Mouse (Mus musculus): ENCODE measurements at regions not wholly inside any gene's neighbourhood (a gene's known extent, or its start where the extent isn't known, plus 50 kb on each side); places are given as distances from the start of the nearest gene placed in this dataset.
"Not testable (repeated sequence)": the region's sequence is repeated elsewhere in the genome, so short reads cannot be mapped to it uniquely, and the experiment has no call there.

DNA sequence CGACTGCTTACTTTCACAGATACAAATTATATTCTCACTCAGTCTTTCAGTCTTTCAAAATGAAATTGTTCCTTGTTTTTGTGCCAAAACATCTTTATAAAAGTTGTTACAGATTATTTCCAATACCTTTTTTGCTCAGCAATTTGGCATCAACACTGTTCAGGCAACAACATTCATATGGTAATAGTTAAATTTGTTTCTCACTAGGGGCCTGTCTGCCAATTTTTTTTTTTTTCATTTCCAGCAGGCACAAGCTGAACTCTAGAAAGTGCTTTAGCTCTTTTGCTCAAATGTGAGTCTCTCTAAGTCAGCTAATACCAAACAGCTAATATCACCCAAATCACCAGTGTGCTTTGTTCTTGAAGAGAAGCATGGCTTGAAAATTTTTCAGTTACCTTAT lies 199.4 kb downstream of the Antxr2 start:
- no peak for DNase-seq (ENCODE audit: low spot score in 2 of 2)

DNA sequence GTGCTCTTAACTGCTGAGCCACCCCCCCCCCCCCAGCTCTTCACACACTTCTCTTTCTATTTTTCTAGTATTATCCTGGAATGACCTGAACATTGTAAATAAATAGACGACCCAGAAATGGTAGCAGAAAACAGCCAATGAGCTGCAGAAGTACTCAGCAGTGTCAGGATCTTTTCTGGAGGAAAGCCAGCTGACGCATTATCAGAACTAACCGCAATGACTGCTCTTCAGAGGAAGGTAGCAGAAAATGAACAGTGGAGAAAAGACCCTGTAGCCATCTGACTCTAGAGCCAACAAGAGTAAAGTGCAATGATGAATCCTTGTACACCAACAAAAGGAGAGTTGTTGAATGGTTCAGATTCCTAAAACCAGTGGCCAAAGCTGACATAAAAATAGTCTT lies 213.4 kb downstream of the Antxr2 start:
- no peak for DNase-seq (ENCODE audit: low spot score in 2 of 2)

DNA sequence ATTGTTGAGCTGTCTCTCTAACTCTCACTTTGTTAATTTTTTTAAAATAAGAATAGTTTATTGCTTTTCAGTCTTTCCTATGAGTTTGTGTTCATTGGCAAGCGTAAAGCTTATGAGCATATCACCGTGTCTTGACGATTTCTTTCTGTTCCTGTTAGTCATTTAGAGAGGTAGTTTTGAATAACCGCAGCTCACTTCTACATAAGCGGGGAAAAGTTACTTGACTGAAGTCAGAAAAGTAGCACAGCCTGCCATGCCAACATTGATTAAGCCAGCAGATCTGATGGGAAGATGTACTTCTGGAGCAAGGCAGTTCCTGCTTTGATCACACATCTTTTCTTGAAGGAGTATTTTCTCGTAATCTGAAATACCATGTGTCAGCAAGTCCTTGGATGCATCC lies 215.5 kb downstream of the Antxr2 start:
- no peak for DNase-seq (ENCODE audit: low spot score in 2 of 2)

DNA sequence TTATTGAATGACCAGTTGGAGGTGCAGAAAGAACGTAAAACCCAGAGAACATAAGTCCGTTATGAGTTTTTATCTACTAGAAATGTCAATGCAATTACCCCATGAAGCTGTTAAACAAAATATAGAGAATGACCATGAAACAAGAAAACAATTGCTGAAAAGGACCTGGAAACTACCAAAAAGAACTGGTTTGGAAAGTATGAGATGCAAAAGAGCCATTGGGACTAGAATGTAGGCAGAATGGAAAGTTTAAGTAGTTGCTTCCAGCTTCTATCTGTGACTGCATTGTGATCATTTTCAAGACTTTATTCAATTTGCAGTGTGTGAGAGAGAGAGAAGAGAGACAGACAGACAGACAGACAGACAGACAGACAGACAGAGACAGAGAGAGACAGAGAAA lies 216.1 kb downstream of the Antxr2 start:
- DNase-seq (ENCODE audit: low spot score in 2 of 2) = no peak

DNA sequence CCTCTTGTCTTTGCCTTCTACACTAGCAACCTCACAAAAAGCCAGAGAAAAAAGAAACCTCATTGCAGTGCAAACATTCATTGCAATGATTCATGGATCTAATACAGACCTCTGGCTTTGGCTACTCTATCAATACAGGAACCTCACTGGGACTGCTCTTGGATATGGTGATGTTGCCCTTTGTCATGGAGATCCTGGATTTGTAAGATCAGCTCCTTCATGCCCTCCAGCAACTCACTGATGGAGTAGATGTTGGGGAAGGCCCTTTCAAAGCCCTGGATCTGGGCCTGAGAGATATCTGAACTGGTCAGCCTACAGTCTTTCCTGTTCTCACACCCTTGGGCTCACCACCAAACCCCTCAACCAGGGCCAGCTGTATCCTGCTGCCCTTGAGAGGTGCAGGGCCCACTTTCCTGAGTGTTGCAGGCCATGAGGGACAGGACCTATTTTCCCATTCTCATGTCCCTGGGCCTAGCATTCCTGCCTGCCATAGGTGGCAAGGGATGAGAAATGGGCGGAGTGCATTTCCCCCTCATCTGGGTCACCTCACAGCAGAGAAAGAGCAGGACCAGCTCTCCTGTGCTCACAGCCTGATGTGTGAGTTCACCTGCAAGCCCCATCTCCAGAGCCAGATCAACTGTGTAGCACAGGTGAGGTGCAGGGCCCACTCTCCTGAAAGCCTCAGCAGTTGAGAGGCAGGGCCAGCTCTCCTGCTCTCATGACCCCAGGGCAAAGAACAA lies 218.1 kb downstream of the Antxr2 start:
- DNase-seq (ENCODE audit: low spot score in 2 of 2) = no peak

DNA sequence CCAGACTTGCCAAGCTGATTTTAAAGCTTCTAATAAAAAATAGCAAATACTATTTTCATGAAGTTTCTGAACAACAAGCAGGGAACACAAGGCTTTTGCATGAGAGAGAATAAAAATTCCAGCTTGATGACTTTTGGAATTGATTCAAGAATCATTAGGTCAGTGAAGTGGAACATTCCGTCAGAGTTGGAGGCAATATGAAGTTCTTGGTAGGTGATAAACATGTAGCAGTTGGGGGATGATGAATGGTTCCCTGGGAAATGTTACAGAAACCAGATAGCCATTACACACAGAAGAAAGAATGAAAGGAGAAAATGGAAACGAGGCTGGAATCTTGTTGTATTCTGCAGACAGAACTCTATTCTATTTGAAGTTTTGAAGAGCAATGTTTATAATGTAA lies 221.8 kb downstream of the Antxr2 start:
- no peak for DNase-seq (ENCODE audit: low spot score in 2 of 2)

DNA sequence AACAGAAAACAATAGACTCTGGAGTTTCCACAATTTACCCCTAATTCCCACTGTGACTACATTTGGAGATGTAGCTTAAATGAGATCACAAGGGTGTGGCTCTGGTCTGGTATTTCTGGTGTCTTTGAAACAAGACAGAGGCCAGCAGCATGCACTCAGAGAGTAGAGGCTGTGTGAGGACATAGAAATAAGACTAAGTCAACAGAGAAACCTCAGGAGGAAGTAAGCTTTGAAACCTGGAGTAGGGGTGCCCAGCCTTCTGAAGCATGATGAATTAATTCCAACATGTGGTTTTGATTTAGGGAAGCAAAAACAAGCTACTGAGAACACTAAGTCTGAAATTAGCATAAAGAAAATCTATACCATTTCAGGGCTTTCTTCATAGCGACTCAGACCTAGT lies 223.7 kb downstream of the Antxr2 start:
- no peak for DNase-seq (ENCODE audit: low spot score in 2 of 2)

DNA sequence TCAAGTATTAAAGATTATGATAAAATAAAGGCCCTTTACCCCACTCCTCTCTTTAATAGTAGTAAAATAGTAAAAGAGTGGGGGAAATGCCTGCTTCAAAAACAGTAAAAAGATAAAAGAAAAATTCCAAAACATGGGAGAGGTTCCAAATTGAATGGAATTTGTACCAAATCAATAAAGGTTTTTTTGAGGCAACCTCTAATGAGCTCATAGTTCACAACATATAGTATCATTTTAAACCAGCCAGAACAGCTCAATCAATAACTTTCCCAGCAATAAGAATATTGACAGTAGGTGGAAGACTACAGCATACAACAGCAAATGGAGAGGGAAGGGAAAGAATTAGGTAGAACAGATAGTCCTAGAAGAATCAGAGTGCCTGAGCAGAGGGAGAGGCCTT lies 224.1 kb downstream of the Antxr2 start:
- no peak for DNase-seq (ENCODE audit: low spot score in 2 of 2)

DNA sequence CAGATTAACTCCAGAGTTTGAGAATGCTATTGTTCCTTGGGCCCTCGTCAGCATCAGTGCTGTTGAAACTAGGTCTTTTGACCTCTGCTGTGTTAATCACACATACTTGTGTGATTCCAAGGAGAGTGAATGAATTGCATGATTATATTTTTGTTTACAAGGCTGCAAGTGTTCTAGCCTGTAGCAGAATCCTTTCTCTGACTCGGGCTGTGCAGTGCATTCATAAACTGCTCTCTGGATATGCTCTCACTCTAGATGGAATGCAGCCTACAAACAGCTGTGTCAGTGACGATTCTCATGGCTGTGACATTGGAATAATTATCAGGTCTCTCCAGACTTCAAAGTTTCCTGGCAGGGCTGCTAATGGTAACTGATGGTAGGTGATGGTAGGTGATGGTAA lies 230.8 kb downstream of the Antxr2 start:
- no peak for DNase-seq (ENCODE audit: low spot score in 2 of 2)

DNA sequence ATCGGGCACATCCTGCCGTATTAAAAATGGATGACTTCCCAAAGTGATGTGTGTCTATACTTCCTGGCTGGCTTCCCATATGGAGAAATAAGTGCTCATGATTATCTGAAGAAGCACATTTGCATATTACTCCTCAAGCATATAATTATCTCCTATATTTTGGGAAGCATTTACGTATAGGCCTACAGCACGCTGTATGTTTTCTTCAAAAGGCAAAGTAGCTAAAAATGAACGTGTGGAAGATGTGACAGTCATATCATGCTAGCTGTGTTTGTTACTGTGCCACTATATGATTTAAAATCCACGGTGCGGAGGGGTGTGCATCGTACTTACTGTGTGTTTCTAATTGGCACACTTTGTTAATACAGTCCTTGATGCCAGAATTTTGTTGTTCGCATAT lies 242.7 kb downstream of the Antxr2 start:
- no peak for DNase-seq (ENCODE audit: low spot score in 2 of 2)

DNA sequence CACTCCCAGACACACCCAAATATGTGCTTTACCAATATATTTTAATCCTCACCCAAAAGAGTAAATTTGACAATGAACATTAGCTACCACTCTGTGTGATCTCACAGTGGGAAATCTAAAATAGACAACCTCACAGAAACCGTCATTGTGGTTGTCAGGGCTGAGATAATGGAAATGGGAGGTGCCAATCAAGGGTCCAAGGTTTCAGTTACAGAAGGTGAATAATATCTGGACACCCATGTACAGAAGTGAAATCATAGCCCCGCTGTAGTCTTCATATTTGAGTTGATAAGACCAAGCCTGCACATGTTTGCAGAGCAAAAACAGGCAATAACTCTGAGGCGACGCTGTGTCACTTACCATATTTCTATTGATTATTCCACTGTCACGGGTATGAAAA lies 243.8 kb downstream of the Antxr2 start:
- DNase-seq (ENCODE audit: low spot score in 2 of 2) = no peak

DNA sequence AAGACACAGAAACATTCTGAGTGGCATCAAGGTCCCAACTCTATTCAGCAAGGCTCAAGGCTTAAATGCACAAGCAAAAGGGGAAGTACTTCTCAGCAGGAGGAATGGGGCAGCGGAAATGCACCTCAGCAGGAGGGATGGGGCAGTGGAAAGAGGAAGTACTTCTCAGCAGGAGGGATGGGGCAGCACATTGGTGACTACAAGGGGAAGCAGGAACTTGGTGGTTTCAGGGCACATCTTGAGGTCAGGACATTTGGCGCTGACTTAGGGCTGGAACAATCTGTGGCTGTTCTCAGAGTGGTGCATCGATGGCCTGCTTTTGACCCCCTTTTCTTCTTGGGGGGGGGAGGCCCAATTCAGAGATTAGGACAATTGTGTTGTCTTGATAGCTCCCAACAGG lies 255.7 kb downstream of the Antxr2 start:
- not testable (repeated sequence) for DNase-seq (ENCODE audit: low spot score in 2 of 2)

DNA sequence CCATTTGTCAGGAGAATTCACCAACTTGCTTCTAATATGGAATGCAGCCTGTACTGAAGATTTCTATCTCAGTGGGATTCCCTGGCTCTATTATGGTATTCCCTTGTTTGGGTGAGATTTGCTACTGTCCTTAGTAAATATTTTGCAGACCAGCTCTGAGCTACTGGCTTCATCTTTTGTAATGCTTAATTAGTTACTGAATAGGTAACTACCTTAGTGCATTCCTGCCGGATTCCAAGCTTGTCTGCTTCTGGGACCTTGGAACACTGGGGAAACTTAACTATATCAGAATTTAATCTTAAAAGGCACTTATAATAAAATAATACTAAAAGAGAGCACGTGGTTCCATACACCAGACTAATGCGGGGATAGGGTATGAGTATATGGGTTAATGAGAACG lies 257.4 kb downstream of the Antxr2 start:
- not testable (repeated sequence) for DNase-seq (ENCODE audit: low spot score in 2 of 2)

DNA sequence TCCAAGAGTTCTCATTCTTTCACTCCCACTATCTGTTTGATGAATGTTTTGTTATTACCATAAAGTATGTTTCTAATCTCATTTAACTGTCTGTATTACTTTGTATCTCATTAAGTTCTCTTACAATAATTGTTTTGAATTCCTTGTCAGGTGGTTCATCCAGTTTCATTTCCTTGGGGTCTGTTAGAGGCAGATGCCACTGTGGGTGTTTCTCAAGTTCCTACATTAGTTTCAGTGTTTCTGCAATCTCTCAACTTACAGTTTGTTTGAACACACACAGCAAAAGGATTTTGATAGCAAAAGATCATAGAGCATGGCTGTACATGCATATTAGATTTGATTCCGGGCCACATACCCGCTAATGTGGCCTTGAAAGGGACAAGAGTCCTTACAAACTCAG lies 280.5 kb upstream of the Gk2 start:
- DNase-seq (ENCODE audit: low spot score in 2 of 2) = no peak

DNA sequence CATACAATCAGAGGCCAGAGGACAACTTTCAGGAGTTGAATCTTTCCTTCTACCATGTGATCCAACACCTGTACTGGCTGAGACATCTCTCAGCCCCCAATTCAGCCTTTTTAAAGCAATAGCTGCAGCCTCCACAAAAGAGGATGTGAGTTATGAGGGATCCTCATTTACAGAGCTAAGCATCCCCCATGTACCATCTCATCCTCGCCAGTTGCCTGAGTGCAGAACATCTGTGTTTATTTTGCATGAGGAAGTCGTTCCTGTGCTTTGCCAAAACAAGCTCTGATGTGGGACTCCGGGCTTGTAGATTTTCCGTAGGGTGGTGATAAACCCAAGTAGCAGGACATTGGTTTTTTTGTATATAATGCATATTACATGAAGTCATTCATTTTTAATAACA lies 274.1 kb upstream of the Gk2 start:
- DNase-seq (ENCODE audit: low spot score in 2 of 2) = no peak

DNA sequence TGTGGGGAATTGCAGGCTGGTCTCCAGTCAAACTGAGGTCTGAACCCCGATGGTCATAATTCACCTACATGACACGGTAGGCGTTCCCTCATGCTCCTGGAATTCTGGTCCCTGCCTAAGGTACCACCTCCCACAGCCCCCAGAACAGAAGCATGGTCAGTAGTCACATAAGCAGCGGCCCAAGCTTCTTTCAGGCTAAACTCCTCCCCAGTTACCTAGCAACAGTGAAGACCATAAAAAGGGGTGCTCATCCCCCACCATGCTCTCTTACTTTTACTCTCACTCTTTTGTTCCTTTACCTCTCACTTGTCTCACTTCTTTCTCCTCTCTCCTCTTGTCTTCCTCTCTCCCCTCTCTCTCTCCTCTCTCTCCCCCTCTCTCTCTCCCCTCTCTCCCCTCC lies 262.5 kb upstream of the Gk2 start:
- DNase-seq (ENCODE audit: low spot score in 2 of 2) = not testable (repeated sequence)

DNA sequence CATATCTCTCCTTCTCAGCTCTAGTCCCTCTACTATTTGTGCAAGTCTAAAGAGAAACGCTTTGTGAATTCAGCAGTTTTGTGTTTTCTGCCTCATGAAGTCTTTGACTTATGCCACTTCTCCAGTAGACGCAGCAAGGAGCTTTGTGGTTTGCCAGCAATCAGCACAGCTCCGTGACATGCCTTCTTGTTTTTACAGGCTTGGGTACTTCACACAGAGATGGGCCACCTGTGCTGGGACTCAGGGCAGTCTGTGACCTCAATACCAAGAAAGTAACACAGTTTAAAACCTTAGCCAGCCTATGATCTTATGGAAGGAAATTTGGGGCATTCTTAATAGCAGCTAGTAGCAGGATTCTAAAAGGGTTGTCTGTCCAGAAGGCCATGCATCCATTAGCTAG lies 248.4 kb upstream of the Gk2 start:
- no peak for DNase-seq (ENCODE audit: low spot score in 2 of 2)

DNA sequence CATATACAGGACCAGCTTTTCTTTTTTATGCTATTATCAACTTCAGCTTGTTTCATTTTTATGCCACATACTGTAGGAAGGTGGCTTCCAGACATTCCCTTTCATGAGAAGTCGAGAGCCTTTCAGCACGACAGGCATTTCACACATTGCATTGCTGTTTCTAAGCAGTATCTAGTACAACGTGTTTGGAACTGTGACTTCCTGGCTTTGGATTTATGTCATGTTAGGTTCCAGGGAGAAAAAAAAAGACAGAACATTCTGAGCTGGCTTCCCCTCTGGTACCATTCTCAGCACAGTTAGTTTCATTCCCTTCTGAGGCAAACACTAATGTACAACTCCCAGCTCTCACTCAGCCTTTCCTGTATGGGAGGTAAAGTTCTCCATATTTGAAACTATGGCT lies 243.7 kb upstream of the Gk2 start:
- DNase-seq (ENCODE audit: low spot score in 2 of 2) = no peak

DNA sequence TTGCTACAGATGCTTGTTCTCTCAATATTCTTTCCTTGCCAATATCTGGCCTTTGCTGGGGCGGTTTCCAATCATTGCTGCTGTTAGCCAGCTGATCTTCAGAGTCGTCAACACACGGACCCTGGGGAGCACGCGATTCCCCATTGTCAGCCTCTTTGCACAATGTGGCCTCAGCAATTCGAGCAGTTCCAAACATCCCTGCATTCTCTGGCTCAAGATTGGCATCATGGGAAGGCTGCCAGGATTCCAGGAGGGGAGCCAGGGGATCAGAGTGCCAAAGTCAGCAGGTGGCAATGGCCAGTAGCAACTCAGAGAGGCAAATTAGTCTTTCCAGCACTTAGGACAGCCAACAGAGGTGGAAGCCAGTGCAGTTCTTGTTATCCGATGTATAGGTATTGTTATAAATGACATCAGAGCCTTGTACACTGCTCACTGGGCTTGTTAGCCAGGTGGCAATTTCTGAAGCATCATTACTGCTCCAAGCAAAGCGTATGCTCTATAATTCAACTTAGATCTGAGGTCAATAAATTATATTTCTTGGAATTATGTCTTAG lies 240.8 kb upstream of the Gk2 start:
- DNase-seq (ENCODE audit: low spot score in 2 of 2) = peak; percentile 70 to 84

DNA sequence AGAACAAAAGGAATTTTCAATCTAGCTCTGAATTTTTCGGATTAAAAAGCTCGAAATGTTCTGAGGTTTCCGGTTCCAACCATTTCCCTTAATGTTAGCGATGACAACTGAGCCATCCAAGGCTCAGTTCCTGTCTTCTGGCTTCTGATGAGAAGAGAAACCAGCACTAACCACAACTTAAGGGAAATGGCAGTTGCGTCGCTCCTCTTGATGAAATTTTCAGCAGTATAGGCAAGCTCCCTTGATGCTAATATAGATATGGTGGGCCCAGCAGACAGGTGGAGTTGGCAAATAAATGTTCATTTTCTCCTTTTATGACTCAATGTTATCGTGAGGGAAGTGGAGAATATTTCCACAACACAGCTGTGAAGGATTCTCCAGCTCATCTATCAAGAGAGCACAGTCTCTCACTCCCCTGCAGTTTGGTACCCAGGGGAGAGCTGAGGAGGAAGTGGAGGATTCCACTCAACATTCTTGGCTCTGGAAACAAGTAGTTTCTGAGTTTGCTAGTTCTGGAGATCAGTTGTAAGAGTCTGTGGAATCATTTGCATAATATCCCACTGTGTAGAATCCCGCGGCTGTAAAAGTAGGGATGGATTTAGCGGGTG lies 236.6 kb upstream of the Gk2 start:
- DNase-seq (ENCODE audit: low spot score in 2 of 2) = peak in 1 of 2 experiments; percentile 12

DNA sequence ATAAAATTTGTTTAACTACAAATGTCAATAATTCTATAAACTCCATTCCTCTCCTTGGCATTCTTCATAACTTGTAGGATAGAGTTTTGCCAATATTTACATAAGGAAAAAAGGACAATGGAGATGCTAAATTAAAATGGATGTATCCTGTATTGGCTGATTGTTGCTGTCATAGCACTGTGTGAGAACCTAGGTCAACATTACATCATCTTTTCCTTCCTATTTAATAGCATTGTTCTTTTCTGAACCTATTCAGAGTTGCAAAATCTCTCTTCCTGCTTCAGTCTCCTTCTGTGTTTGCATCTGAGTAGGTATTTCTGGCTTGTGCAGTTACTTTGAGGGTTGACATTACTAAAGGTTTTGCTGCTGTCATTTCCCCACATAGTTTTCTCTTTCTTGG lies 228.6 kb upstream of the Gk2 start:
- DNase-seq (ENCODE audit: low spot score in 2 of 2) = no peak

DNA sequence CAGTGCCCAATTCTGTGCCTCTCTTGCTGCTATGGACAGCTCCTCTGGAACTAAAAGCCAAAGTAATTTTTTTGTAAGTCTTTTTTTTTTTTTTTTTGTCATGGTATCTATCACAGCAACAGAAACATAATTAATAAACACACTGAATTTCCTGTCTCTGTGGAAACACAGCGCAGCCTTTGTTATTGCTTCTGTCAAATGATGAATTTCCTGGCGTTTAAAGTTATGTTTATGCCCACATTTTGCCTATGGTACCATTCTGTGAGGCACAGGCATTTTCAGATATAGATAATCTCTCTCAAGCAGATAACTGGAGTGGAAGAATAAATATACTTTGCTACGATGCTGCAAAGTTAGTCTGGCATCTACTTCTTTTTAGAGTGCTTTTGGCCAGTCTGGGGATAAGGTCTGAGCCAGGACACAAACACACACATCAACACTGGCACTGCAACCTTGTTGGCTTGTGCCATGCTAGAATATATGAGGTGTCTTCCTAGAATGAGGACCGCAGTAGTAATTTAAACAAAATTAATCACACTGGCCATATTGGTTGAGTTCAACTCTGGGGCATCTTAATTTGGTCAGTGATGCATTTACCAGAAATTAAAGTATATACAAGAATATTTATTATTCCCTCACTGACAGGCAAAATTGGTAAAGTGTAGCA lies 227.9 kb upstream of the Gk2 start:
- DNase-seq (ENCODE audit: low spot score in 2 of 2) = no peak

All from gastrocnemius, postnatal 4 days (tissue).